Mouse (Mus musculus) left cerebral cortex, adult 2 months (tissue): ENCODE data around the gene Hist1h4a. TPM values are rescaled to one million over a fixed set of nuclear protein-coding genes. Genes with fewer than 3 reads are reported as not detected.
A peak's percentile ranks its signal among the peaks of the same experiment; 100 is the strongest.
"Not testable (repeated sequence)": the region's sequence is repeated elsewhere in the genome, so short reads cannot be mapped to it uniquely, and the experiment has no call there.

Source experiments
- DNase-seq, 2 experiments: peaks; one replicate each; pipeline ENCODE4 v3.0.0; 2021 to 2022; ENCODE audit warnings: low spot score in 2 of 2, mixed read lengths in 1 of 2; ENCODE audit errors: extremely low spot score in 1 of 2
- H3K27ac ChIP-seq: fragments of 200-600 bp; 2 replicates; pipeline ENCODE4 v1.8.1; 2022
- H3K4me3 ChIP-seq: fragments of 200-600 bp; 2 replicates; pipeline ENCODE4 v1.8.1; 2022
- CTCF ChIP-seq: fragments of 200-600 bp; IDR thresholded peaks from 2 replicates; pipeline ENCODE4 v1.8.1; 2022; ENCODE audit warnings: antibody characterized with exemption, mild to moderate bottlenecking, moderate library complexity
- intact Hi-C: fragments of 180-260 bp; cut with DNase I; formaldehyde crosslinking; loops from one replicate; pipeline ENCODE4 v1.15.1; 2025
- total RNA-seq, 2 experiments: library from RNA; stranded (reverse); gene quantifications; 2 replicates each; pipeline ENCODE4 v1.2.3; 2021

Gene Hist1h4a
- total RNA-seq, 2 experiments from 2014 or later = 53.1 to 70.3 TPM

- DNase-seq = no peak
- H3K4me3 ChIP-seq = peak overlapping the region; percentile 83
- intact Hi-C loops = loop anchor here (5.0 kb wide), 2 partner anchors 116 to 1696 kb away; partner anchors contain the start of genes Hist1h1e, Hist1h2ag, Hist1h2be and Hist1h2bj
- TF ChIP-seq CTCF = no peak
- peak overlapping the region; percentile 93 for H3K27ac ChIP-seq
These were observed 23.0 kb downstream of the Hist1h4a start for GRCm38 (mm10) chr13:23738041-23738440.

- DNase-seq = no peak
- no peak overlapping the region for H3K27ac ChIP-seq
- intact Hi-C loops = loop anchor here (5.0 kb wide), 2 partner anchors 115 to 1695 kb away; partner anchors contain the start of genes Hist1h1e, Hist1h2ag, Hist1h2be and Hist1h2bj
- no peak overlapping the region for H3K4me3 ChIP-seq
- TF ChIP-seq CTCF = no peak
These were observed 23.9 kb downstream of the Hist1h4a start for GRCm38 (mm10) chr13:23737091-23737490.

- intact Hi-C loops = loop anchor here (1.0 kb wide), 1 partner anchor 31 kb away; no protein-coding TSS in a partner anchor
- DNase-seq = no peak
- Histone ChIP-seq H3K27ac (no peak overlapping the region), H3K4me3 (no peak overlapping the region)
- peak; percentile 86 for TF ChIP-seq CTCF
These were observed 28.8 kb downstream of the Hist1h4a start for GRCm38 (mm10) chr13:23732156-23732804.

GRCm38 (mm10) chr13:23730479-23730878, 30.6 kb downstream of the Hist1h4a start:
- Histone ChIP-seq H3K27ac (no peak overlapping the region), H3K4me3 (no peak overlapping the region)
- intact Hi-C loops = no loop called here
- DNase-seq = no peak
- no peak for TF ChIP-seq CTCF

GRCm38 (mm10) chr13:23729706-23730105, 31.3 kb downstream of the Hist1h4a start:
- H3K4me3 ChIP-seq = no peak overlapping the region
- H3K27ac ChIP-seq = no peak overlapping the region
- no peak for DNase-seq
- no peak for TF ChIP-seq CTCF
- intact Hi-C loops = no loop called here

GRCm38 (mm10) chr13:23729192-23729525, 31.9 kb downstream of the Hist1h4a start:
- TF ChIP-seq CTCF = no peak
- intact Hi-C loops = no loop called here

GRCm38 (mm10) chr13:23728472-23729191, 32.4 kb downstream of the Hist1h4a start:
- TF ChIP-seq CTCF = no peak
- intact Hi-C loops = no loop called here
- no peak for DNase-seq
- H3K27ac ChIP-seq = no peak overlapping the region
- no peak overlapping the region for H3K4me3 ChIP-seq

More at GRCm38 (mm10) chr13:23729192-23729525, 31.9 kb downstream of the Hist1h4a start:
- DNase-seq = no peak
- H3K4me3 ChIP-seq = no peak overlapping the region
- H3K27ac ChIP-seq = no peak overlapping the region

GRCm38 (mm10) chr13:23725213-23725612, 35.8 kb downstream of the Hist1h4a start:
- H3K4me3 ChIP-seq = no peak overlapping the region

GRCm38 (mm10) chr13:23724239-23724638, 36.8 kb downstream of the Hist1h4a start:
- no peak for DNase-seq
- no peak for TF ChIP-seq CTCF
- Histone ChIP-seq H3K4me3 (no peak overlapping the region), H3K27ac (no peak overlapping the region)
- intact Hi-C loops = no loop called here

More at GRCm38 (mm10) chr13:23725213-23725612, 35.8 kb downstream of the Hist1h4a start:
- intact Hi-C loops = no loop called here
- no peak for TF ChIP-seq CTCF
- no peak for DNase-seq
- no peak overlapping the region for H3K27ac ChIP-seq

- intact Hi-C loops, H3K27ac ChIP-seq, DNase-seq, H3K4me3 ChIP-seq: not testable (repeated sequence)
These were observed 43.3 kb downstream of the Hist1h4a start for GRCm38 (mm10) chr13:23717593-23718245.

- no peak overlapping the region for H3K4me3 ChIP-seq
- intact Hi-C loops = no loop called here
- no peak for TF ChIP-seq CTCF
- DNase-seq = no peak
- H3K27ac ChIP-seq = no peak overlapping the region
These were observed 43.9 kb downstream of the Hist1h4a start for GRCm38 (mm10) chr13:23717176-23717575.
